Mouse (Mus musculus) heart, postnatal 14 days (tissue): ENCODE results near the gene Fbxo36. TPM values are rescaled to one million over a fixed set of nuclear protein-coding genes. Genes with fewer than 3 reads are reported as not detected.

Experiments
- DNase-seq, 2 experiments: peaks; one replicate each; pipeline ENCODE4 v3.0.0; 2021 to 2022
- intact Hi-C: fragments of 180-260 bp; cut with DNase I; formaldehyde crosslinking; loops from one replicate; pipeline ENCODE4 v1.15.1; 2025
- total RNA-seq, 2 experiments: library from RNA; stranded (reverse); gene quantifications; 2 replicates each; pipeline ENCODE4 v1.2.3; 2021

Gene Fbxo36
- total RNA-seq, 2 experiments from 2014 or later, result 1.2 to 1.8 TPM

GRCm38 (mm10) chr1:84854966-84855365 lies 15.3 kb downstream of the Fbxo36 start:
- intact Hi-C loops, result no loop called here
- no peak for DNase-seq

- no peak for DNase-seq
- intact Hi-C loops, result no loop called here
These were observed 16.1 kb downstream of the Fbxo36 start for GRCm38 (mm10) chr1:84855756-84856155.

- intact Hi-C loops, result no loop called here
- DNase-seq, result no peak
These were observed 20.0 kb downstream of the Fbxo36 start for GRCm38 (mm10) chr1:84859597-84859996.

- intact Hi-C loops, result no loop called here
- DNase-seq, result no peak
These were observed 21.0 kb downstream of the Fbxo36 start for GRCm38 (mm10) chr1:84860360-84861254.

GRCm38 (mm10) chr1:84861255-84861630 lies 21.6 kb downstream of the Fbxo36 start:
- intact Hi-C loops, result no loop called here

GRCm38 (mm10) chr1:84864645-84865044 lies 25.0 kb downstream of the Fbxo36 start:
- no peak for DNase-seq
- intact Hi-C loops, result no loop called here

More at GRCm38 (mm10) chr1:84861255-84861630, 21.6 kb downstream of the Fbxo36 start:
- no peak for DNase-seq

GRCm38 (mm10) chr1:84866231-84866630 lies 26.6 kb downstream of the Fbxo36 start:
- no peak for DNase-seq
- intact Hi-C loops, result no loop called here

- no peak for DNase-seq
- intact Hi-C loops, result no loop called here
These were observed 27.1 kb downstream of the Fbxo36 start for GRCm38 (mm10) chr1:84866706-84867230.

- intact Hi-C loops, result no loop called here
- DNase-seq, result no peak
These were observed 28.7 kb downstream of the Fbxo36 start for GRCm38 (mm10) chr1:84868311-84868710.

GRCm38 (mm10) chr1:84868841-84869240 lies 29.2 kb downstream of the Fbxo36 start:
- intact Hi-C loops, result no loop called here
- no peak for DNase-seq

GRCm38 (mm10) chr1:84869498-84869897 lies 29.9 kb downstream of the Fbxo36 start:
- intact Hi-C loops, result no loop called here
- no peak for DNase-seq

GRCm38 (mm10) chr1:84871131-84871530 lies 31.5 kb downstream of the Fbxo36 start:
- intact Hi-C loops, result no loop called here
- no peak for DNase-seq

GRCm38 (mm10) chr1:84872105-84872504 lies 32.5 kb downstream of the Fbxo36 start:
- no peak for DNase-seq
- intact Hi-C loops, result no loop called here

- intact Hi-C loops, result no loop called here
- DNase-seq, result no peak
These were observed 33.3 kb downstream of the Fbxo36 start for GRCm38 (mm10) chr1:84872939-84873338.

- intact Hi-C loops, result no loop called here
- DNase-seq, result no peak
These were observed 37.9 kb downstream of the Fbxo36 start for GRCm38 (mm10) chr1:84877590-84877989.

- DNase-seq, result no peak
- intact Hi-C loops, result loop anchor here (5.0 kb wide), 1 partner anchor 147 kb away; no protein-coding TSS in a partner anchor
These were observed 40.0 kb downstream of the Fbxo36 start for GRCm38 (mm10) chr1:84879571-84880120.

GRCm38 (mm10) chr1:84881248-84882065 lies 41.8 kb downstream of the Fbxo36 start:
- DNase-seq, result no peak
- intact Hi-C loops, result loop anchor here (5.0 kb wide), 1 partner anchor 149 kb away; no protein-coding TSS in a partner anchor

- DNase-seq, result no peak
- intact Hi-C loops, result loop anchor here (5.0 kb wide), 1 partner anchor 150 kb away; no protein-coding TSS in a partner anchor
These were observed 42.5 kb downstream of the Fbxo36 start for GRCm38 (mm10) chr1:84882066-84882532.

- no peak for DNase-seq
- intact Hi-C loops, result loop anchor here (5.0 kb wide), 1 partner anchor 151 kb away; no protein-coding TSS in a partner anchor
These were observed 43.3 kb downstream of the Fbxo36 start for GRCm38 (mm10) chr1:84882937-84883336.

- intact Hi-C loops, result loop anchor here (5.0 kb wide), 1 partner anchor 152 kb away; no protein-coding TSS in a partner anchor
- no peak for DNase-seq
These were observed 44.2 kb downstream of the Fbxo36 start for GRCm38 (mm10) chr1:84883889-84884288.
